Mouse (Mus musculus) kidney, embryonic 14.5 days (tissue): ENCODE data around the gene Rnf2. TPM values are rescaled to one million over a fixed set of nuclear protein-coding genes. Genes with fewer than 3 reads are reported as not detected.

Experiments used
- ATAC-seq: fragments of 200-750 bp; cut with Nextera tagmentation; 2 replicates; pipeline ENCODE4 v1.8.0; 2017; ENCODE audit warnings: moderate number of reproducible peaks, mild to moderate bottlenecking, moderate TSS enrichment, moderate library complexity; ENCODE audit not compliant: low FRiP score, low TSS enrichment
- H3K27ac ChIP-seq: fragments of 300-500 bp; sonication (generic); 2 replicates; pipeline ENCODE4 v1.5.1; 2014; ENCODE audit warnings: low read depth, mild to moderate bottlenecking, low read length, moderate library complexity, mixed read lengths
- H3K27me3 ChIP-seq: fragments of 300-500 bp; sonication (generic); 2 replicates; pipeline ENCODE4 v1.6.1; 2014; ENCODE audit warnings: mild to moderate bottlenecking, low read length; ENCODE audit not compliant: control insufficient read depth, insufficient read depth
- H3K36me3 ChIP-seq: fragments of 300-500 bp; sonication (generic); 2 replicates; pipeline ENCODE4 v1.6.1; 2014; ENCODE audit warnings: low read length, mixed read lengths; ENCODE audit not compliant: control insufficient read depth, insufficient read depth
- H3K4me1 ChIP-seq: fragments of 300-500 bp; sonication (generic); 2 replicates; pipeline ENCODE4 v1.6.1; 2014; ENCODE audit warnings: low read length, mixed read lengths; ENCODE audit not compliant: control insufficient read depth, insufficient read depth
- H3K4me2 ChIP-seq: fragments of 300-500 bp; sonication (generic); replicated peaks from 2 replicates; pipeline ENCODE4 v1.6.1; 2014; ENCODE audit warnings: low read depth, mild to moderate bottlenecking, low read length
- H3K4me3 ChIP-seq: fragments of 300-500 bp; sonication (generic); 2 replicates; pipeline ENCODE4 v1.5.1; 2014; ENCODE audit warnings: mild to moderate bottlenecking, low read length
- H3K9ac ChIP-seq: fragments of 300-500 bp; sonication (generic); 2 replicates; pipeline ENCODE4 v1.6.1; 2014; ENCODE audit warnings: low read depth, mild to moderate bottlenecking, low read length, moderate library complexity
- H3K9me3 ChIP-seq: fragments of 300-500 bp; sonication (generic); 2 replicates; pipeline ENCODE4 v1.6.1; 2016; ENCODE audit warnings: low read length; ENCODE audit not compliant: control insufficient read depth
- WGBS: fragments of 180-500 bp; shearing (Covaris S2); extraction: QIAGEN DNeasy Blood & Tissue Kit; methylation state at CpG from one replicate; pipeline ENCODE4 v1.1.7; 2014; 5-methylcytosine and 5-hydroxymethylcytosine counted together
- polyA plus RNA-seq: library from polyadenylated mRNA; unstranded; fragments of >200 nt; fragmentation: Nextera tagmentation; extraction: Ambion mirVana; gene quantifications from 2 replicates; pipeline ENCODE4 v1.2.1, GENCODE M21; 2014

Gene Rnf2
- polyA plus RNA-seq, 1 experiment from 2014 or later, result 105 TPM

DNA sequence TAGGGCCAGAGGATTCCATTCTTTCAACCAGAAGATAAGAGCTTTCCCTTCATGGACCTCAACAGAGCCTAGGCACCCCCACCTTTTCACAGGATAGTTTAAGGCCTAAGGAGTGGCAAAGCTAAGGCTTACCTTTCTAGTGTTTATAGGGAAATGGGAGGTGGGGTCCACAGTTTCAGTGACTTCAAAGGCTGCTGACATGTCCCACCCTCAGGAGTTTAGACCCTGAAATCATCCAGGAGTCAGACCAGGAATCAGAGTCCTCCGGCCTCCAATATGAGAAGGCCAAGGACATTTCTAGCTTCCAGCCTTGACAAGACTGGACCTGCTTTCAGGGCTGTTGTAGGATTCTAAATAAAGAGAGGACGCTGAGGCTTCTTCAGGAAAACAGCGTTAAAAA is 16.1 kb upstream of the Rnf2 start:
- Histone ChIP-seq H3K4me1 (no peaks in the 10 kb centered on the region), H3K4me2 (no peak overlapping the region), H3K9ac (no peak overlapping the region), H3K27me3 (no peaks in the 10 kb centered on the region), H3K36me3 (no peaks in the 10 kb centered on the region), H3K9me3 (no peaks in the 10 kb centered on the region), H3K27ac (no peak overlapping the region), H3K4me3 (no peak overlapping the region)
- no peak for ATAC-seq
- 91% methylated on average over 3 of the region's 3 CpGs for WGBS

DNA sequence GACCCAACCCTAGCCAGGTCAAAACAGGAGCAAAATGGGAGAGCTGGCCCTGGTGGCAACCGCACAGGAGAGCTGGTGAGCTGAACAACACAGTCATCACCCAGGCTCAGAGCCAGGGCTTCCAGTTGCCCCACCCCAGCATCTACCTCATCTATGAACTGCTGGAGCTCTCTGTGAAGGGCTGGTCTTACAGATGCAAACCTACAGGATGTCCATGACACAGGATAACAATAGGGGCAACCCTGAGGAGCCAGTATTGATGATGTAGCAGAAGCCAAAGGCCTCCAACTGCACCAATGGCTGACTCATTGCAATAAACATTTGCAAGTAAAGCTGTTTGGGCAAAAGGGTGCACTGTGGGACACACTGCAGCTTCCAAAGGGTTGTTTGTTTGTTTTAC is 15.0 kb upstream of the Rnf2 start:
- no peak for ATAC-seq
- no peaks in the 10 kb centered on the region for H3K4me1 ChIP-seq
- H3K9ac ChIP-seq, result no peak overlapping the region
- 79% methylated on average over 1 of the region's 1 CpGs for WGBS
- no peak overlapping the region for H3K27ac ChIP-seq
- no peaks in the 10 kb centered on the region for H3K9me3 ChIP-seq
- no peak overlapping the region for H3K4me3 ChIP-seq
- H3K36me3 ChIP-seq, result no peaks in the 10 kb centered on the region
- no peak overlapping the region for H3K4me2 ChIP-seq
- no peaks in the 10 kb centered on the region for H3K27me3 ChIP-seq

DNA sequence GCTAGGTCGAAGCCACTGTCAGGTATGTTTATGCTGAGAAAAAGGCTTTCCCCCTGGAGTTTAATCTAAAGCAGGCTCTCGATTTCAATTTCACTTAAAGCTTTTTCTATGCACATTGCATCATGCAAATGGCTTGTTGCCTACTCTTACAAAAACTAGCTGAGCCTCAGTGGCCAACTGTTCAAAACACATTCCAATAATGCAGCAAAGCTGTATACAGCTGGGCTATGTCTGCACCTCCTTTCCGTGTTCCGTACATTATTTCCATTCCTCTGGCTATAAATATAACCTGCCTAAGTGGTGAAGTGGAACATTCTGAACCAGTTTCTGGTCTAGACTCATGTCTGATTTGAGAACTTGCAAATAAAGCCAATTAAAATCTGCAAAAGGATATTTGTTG is 13.4 kb upstream of the Rnf2 start:
- Histone ChIP-seq H3K4me1 (no peaks in the 10 kb centered on the region), H3K4me3 (no peak overlapping the region), H3K4me2 (no peak overlapping the region), H3K27ac (no peak overlapping the region), H3K9ac (no peak overlapping the region), H3K27me3 (no peaks in the 10 kb centered on the region), H3K36me3 (no peaks in the 10 kb centered on the region), H3K9me3 (no peaks in the 10 kb centered on the region)
- 74% methylated on average over 4 of the region's 4 CpGs for WGBS
- no peak for ATAC-seq

DNA sequence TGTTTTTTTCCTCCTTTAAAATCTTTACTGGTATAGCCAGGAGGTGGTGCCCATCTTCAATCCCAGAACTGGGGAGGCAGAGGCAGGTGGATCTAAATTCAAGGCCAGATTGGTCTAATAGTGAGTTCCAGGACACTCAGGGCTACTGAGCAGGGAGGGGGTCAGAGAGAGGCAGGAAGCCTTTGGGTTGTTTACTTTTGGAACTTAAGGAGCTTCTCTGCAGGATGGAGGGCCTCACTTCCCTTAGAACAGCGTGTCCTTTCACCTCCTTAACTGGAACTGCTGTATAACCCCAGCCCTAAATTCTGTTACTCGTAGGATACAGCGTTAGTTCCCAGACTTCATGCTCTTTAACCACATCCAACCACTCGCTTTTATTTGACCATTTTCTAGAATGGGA is 10.1 kb upstream of the Rnf2 start:
- no peak overlapping the region for H3K9ac ChIP-seq
- no peak overlapping the region for H3K4me3 ChIP-seq
- no peak overlapping the region for H3K27ac ChIP-seq
- 20% methylated on average over 4 of the region's 4 CpGs for WGBS
- no peaks in the 10 kb centered on the region for H3K36me3 ChIP-seq
- no peaks in the 10 kb centered on the region for H3K9me3 ChIP-seq
- H3K27me3 ChIP-seq, result no peaks in the 10 kb centered on the region
- no peak; the same call in 1 of the 2 replicates for ATAC-seq
- H3K4me1 ChIP-seq, result no peaks in the 10 kb centered on the region
- H3K4me2 ChIP-seq, result no peak overlapping the region

DNA sequence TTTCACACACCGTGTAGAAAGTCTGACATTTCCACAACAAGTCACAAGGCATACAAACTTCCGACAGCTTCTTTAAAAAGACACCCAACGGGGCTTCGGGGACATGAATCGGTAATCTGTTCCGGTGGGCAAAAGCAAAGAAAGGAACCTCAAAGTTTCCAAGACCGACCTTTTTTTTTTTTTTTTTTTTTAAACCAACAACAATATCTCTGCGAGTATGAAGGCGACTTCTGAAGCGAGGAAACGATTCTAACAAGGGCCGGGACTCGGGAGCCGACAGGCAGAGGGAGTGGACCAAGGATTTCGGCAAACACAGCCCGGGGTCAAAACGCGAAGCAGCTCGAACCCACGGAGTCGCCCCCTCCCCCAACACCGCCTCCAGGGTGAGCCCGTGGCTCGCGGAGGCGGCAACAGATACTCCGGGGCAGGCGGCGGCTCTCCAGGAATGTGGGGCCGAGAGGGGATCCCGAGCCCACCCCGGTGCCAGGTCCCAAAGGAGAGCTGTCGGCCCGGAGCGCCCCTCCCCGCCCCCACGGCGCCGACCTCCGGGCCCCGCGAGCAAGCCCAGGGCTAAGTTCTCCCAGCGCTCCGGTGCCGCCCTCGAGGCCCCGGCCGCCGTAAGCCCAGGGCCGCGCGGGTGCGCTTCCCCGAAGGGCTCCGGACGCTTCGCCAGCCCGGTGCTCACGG is 797 bp downstream of the Rnf2 start:
- Histone ChIP-seq H3K4me2 (peak overlapping the region; percentile 51), H3K36me3 (no peaks in the 10 kb centered on the region), H3K27ac (peak overlapping the region; percentile 98), H3K9ac (peak overlapping the region; percentile 99), H3K27me3 (no peaks in the 10 kb centered on the region), H3K4me1 (peaks cover 21% of the 10 kb centered on the region), H3K9me3 (no peaks in the 10 kb centered on the region; the same call in 1 of the 2 replicates), H3K4me3 (peak overlapping the region; percentile 94)
- under 1% methylated on average over 50 of the region's 59 CpGs for WGBS
- peak; percentile 26 for ATAC-seq

DNA sequence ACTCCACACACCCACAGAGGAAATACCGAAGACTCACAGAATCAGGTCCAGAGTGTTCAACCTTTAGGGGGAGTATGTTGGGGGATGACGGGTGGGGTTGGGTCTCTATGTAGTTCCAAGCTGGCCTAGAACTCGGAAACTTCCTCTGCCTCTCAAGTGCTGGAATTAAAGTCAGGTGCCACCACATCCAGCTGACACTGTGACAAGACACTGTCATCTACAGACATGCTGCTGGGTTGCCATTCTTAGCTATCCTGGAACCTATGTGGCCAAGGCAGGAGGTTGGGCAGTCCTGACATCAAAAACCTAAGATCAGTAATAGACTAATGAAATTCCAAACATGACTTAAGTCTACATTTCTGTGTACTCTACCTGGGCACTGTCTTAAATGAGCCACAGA is 2.4 kb downstream of the Rnf2 start:
- H3K9ac ChIP-seq, result no peak overlapping the region
- H3K4me2 ChIP-seq, result no peak overlapping the region
- no peak for ATAC-seq

DNA sequence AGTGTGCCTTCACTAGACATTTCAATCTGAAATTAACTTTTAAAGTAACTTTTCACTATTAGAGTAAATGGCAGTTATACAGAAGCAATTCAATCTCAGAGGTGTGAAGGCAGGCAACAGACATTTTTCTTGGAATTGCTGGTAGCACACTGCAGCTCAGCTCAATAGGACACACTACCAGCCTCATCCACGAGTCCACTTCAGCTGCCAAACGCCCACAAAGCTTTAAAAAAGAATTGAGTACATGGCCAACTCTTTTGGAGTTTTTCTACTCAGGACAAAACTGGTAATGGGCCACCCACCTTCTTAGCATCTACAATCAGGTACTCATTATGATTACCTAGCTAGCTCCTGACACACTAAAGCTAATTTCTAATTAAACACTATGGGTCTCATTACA is 2.8 kb downstream of the Rnf2 start:
- Histone ChIP-seq H3K27me3 (no peaks in the 10 kb centered on the region), H3K9me3 (no peaks in the 10 kb centered on the region; the same call in 1 of the 2 replicates), H3K9ac (no peak overlapping the region), H3K4me3 (no peak overlapping the region), H3K27ac (no peak overlapping the region), H3K36me3 (no peaks in the 10 kb centered on the region), H3K4me2 (no peak overlapping the region), H3K4me1 (peaks cover 24% of the 10 kb centered on the region)
- WGBS, result 73% methylated on average over 2 of the region's 2 CpGs
- ATAC-seq, result no peak

More for the DNA sequence above, 2.4 kb downstream of the Rnf2 start:
- whole genome bisulfite sequencing, result 77% methylated on average over 3 of the region's 3 CpGs
- Histone ChIP-seq H3K4me1 (peaks cover 23% of the 10 kb centered on the region), H3K4me3 (no peak overlapping the region), H3K9me3 (no peaks in the 10 kb centered on the region; the same call in 1 of the 2 replicates), H3K27ac (no peak overlapping the region), H3K36me3 (no peaks in the 10 kb centered on the region), H3K27me3 (no peaks in the 10 kb centered on the region)

DNA sequence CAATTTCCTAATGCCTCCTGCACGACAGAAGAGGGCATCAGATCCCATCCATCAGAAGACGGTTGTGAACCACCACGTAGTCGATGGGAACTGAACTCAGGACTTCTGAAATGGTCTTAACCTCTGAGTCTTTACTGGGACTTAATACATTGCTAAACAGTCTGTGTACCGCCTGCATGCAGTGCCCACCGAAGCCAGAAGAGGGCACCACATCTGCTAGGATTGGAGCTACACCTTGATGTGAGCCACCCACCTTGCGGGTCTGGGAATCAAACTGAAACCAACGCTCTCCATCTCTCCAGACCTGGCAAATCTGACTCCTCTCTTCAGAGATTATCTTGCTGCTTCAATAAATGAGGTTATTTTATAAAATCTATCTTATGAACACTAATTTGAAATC is 3.7 kb downstream of the Rnf2 start:
- Histone ChIP-seq H3K27me3 (no peaks in the 10 kb centered on the region), H3K36me3 (no peaks in the 10 kb centered on the region), H3K4me3 (no peak overlapping the region), H3K9me3 (no peaks in the 10 kb centered on the region; the same call in 1 of the 2 replicates), H3K27ac (no peak overlapping the region), H3K4me1 (peaks cover 30% of the 10 kb centered on the region), H3K9ac (no peak overlapping the region), H3K4me2 (no peak overlapping the region)
- 90% methylated on average over 8 of the region's 8 CpGs for WGBS
- ATAC-seq, result no peak

DNA sequence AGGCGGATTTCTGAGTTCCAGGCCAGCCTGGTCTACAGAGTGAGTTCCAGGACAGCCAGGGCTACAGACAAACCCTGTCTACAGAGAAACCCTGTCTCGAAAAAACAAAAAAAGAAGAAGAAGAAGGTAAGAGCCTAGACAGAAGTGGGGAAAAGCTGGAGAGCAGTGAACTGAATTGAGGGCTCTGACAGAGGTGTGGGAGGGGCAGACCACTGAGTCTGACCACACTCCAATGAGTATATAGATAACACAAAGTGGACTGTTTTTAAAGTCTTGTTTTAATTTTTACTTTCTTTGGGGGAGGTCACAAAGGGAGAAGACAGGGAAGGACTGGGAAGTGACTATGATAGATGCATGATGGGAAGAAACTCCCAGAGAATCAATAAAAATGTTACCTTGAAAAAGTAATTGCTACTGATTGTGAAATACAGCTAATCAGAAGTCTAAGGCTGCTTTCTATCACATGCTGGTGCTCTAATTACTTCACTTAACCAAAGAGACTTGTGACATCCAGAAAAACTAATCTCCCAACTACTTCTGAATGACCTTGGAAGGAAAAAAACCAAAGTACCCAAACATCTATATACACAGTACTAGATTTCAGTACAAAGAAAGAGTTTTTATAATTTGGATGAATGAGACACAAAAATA is 5.0 kb downstream of the Rnf2 start:
- no peaks in the 10 kb centered on the region for H3K36me3 ChIP-seq
- H3K4me2 ChIP-seq, result no peak overlapping the region
- H3K9me3 ChIP-seq, result no peaks in the 10 kb centered on the region; the same call in 1 of the 2 replicates
- no peaks in the 10 kb centered on the region for H3K27me3 ChIP-seq
- H3K4me3 ChIP-seq, result no peak overlapping the region
- ATAC-seq, result no peak
- no peak overlapping the region for H3K27ac ChIP-seq
- WGBS, result 91% methylated on average over 2 of the region's 2 CpGs
- peaks cover 30% of the 10 kb centered on the region for H3K4me1 ChIP-seq
- H3K9ac ChIP-seq, result no peak overlapping the region
